Mouse (Mus musculus): ENCODE data around the gene Olfr1202. TPM values are rescaled to one million over a fixed set of nuclear protein-coding genes. Genes with fewer than 3 reads are reported as not detected.

Olfr1202 gene
- not detected in 2 replicates for polyA plus RNA-seq (2015; fragmentation: Nextera tagmentation; extraction: Ambion mirVana)

DNA sequence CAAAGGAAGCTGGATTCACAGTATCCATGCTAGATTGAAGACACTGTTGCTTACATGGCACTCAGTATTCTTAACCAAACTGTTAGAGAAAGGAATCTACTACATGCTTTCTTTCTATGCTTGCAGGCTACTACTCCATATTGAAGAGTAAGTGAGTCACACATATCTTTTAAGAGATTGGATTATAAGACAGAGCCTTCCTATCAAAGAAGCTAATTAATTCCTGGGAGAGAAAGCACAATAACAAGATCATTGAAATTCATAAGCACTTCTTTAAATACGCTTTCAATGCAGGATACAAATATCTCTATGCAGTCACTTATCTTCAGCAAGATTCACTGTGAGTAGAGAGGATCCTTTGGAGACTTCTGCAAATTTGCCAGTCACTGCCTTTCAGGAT is at the start of gene Olfr1202:
Olfr1202 (plus strand) TSS at position 301 of the 400 bp plus-strand sequence.
- WGBS = 84% methylated on average over 1 of the region's 1 CpGs
- no peak for ATAC-seq
- H3K36me3 ChIP-seq (ENCODE audit: control insufficient read depth, insufficient read depth) = no peaks in the 10 kb centered on the region

DNA sequence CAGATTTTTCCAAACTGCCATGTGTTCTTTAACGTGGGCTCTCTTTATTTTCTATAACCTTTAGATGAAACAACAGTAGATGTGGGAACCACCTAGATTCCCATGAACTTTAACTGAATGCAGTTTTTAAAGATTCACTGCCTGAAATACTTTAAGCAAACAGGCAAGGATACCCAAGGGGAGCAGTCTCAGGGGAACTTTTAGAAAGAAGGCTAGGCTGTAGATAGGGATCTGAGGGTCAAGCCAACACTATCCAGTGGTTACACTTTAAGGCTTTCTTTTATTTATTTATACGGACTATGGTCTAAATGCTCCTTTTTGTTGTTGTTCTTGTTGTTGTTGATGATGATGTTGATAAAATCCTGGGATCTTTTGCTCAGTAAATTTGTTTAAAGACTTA is 43.9 kb upstream of the Olfr1202 start, which contains the start of gene Olfr1200:
Olfr1200 (minus strand) TSS at position 101 of the 400 bp plus-strand sequence.
- Histone ChIP-seq H3K4me1 (replicated peaks; ENCODE audit: control insufficient read depth, insufficient read depth, low read length) (no peaks in the 10 kb centered on the region), H3K4me3 (replicated peaks; ENCODE audit: low read length) (no peak within 1 kb of the TSS), H3K27ac (ENCODE audit: low read length) (no peak within 1 kb of the TSS), H3K9me3 (ENCODE audit: control insufficient read depth, low read length) (no peaks in the 10 kb centered on the region), H3K4me2 (ENCODE audit: low read length) (no peak within 1 kb of the TSS), H3K9ac (replicated peaks; ENCODE audit: low read depth, low read length) (no peak within 1 kb of the TSS), H3K27me3 (replicated peaks; ENCODE audit: control insufficient read depth, insufficient read depth, low read length) (no peaks in the 10 kb centered on the region), H3K36me3 (ENCODE audit: control insufficient read depth, insufficient read depth) (no peaks in the 10 kb centered on the region)
- ATAC-seq = no peak
- 82% methylated on average over 2 of the region's 2 CpGs for WGBS

More for the DNA sequence above, at the start of gene Olfr1202:
- Histone ChIP-seq H3K9me3 (ENCODE audit: control insufficient read depth, low read length) (no peaks in the 10 kb centered on the region), H3K4me3 (replicated peaks; ENCODE audit: low read length) (no peak within 1 kb of the TSS), H3K27me3 (replicated peaks; ENCODE audit: control insufficient read depth, insufficient read depth, low read length) (no peaks in the 10 kb centered on the region), H3K4me2 (ENCODE audit: low read length) (no peak within 1 kb of the TSS), H3K9ac (replicated peaks; ENCODE audit: low read depth, low read length) (no peak within 1 kb of the TSS), H3K27ac (ENCODE audit: low read length) (no peak within 1 kb of the TSS), H3K4me1 (replicated peaks; ENCODE audit: control insufficient read depth, insufficient read depth, low read length) (no peaks in the 10 kb centered on the region)

DNA sequence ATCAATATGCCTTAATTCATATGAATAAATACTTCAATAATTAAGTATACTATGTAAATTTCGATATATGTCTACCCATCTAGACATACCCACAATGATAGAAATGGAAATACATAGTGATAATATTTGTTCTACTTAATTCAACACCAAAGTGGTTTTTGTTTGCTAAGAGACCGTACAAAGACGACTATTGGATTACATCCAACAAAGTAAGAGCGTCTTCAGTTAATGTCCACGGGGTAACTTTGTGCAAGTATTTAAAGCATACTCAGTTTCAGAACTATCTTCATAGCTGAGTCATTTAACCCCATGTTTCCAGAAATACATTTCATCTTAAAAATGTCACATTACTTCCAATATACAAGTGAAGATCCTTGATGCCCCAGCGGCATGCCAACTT is 21.6 kb upstream of the Olfr1202 start, which contains the start of gene Olfr1201:
Olfr1201 (plus strand) TSS at position 301 of the 400 bp plus-strand sequence.
- no peak within 1 kb of the TSS for H3K27ac ChIP-seq (ENCODE audit: low read length)
- H3K4me2 ChIP-seq (ENCODE audit: low read length) = no peak within 1 kb of the TSS
- no peaks in the 10 kb centered on the region for H3K36me3 ChIP-seq (ENCODE audit: control insufficient read depth, insufficient read depth)
- no peaks in the 10 kb centered on the region for H3K4me1 ChIP-seq (replicated peaks; ENCODE audit: control insufficient read depth, insufficient read depth, low read length)
- no peak for ATAC-seq
- no peak within 1 kb of the TSS for H3K9ac ChIP-seq (replicated peaks; ENCODE audit: low read depth, low read length)
- no peaks in the 10 kb centered on the region for H3K9me3 ChIP-seq (ENCODE audit: control insufficient read depth, low read length)
- 90% methylated on average over 6 of the region's 6 CpGs for WGBS
- no peaks in the 10 kb centered on the region for H3K27me3 ChIP-seq (replicated peaks; ENCODE audit: control insufficient read depth, insufficient read depth, low read length)
- no peak within 1 kb of the TSS for H3K4me3 ChIP-seq (replicated peaks; ENCODE audit: low read length)

DNA sequence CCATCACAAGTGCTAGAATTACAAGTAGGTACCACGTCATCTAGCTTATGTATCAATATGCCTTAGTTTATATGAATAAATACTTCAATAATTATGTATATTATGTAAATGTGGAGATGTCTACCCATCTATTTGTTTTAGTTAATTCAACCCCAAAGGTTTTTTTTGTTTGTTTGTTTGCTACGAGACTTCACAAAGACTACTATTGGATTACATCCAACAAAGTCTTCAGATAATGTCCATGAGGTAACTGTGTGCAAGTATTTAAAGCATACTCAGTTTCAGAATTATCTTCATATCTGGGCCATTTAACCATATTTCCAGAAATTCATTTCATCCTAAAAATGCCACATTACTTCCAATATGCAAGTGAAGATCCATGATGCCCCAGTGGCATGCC is 15.1 kb downstream of the Olfr1202 start, which contains the start of gene Olfr1205:
Olfr1205 (plus strand) TSS at position 301 of the 400 bp plus-strand sequence.
- Histone ChIP-seq H3K4me3 (replicated peaks; ENCODE audit: low read length) (no peak within 1 kb of the TSS), H3K4me2 (ENCODE audit: low read length) (no peak within 1 kb of the TSS), H3K9me3 (ENCODE audit: control insufficient read depth, low read length) (no peaks in the 10 kb centered on the region), H3K4me1 (replicated peaks; ENCODE audit: control insufficient read depth, insufficient read depth, low read length) (no peaks in the 10 kb centered on the region), H3K27me3 (replicated peaks; ENCODE audit: control insufficient read depth, insufficient read depth, low read length) (no peaks in the 10 kb centered on the region), H3K27ac (ENCODE audit: low read length) (no peak within 1 kb of the TSS), H3K36me3 (ENCODE audit: control insufficient read depth, insufficient read depth) (no peaks in the 10 kb centered on the region), H3K9ac (replicated peaks; ENCODE audit: low read depth, low read length) (no peak within 1 kb of the TSS)
- 94% methylated on average over 2 of the region's 2 CpGs for WGBS
- no peak for ATAC-seq

DNA sequence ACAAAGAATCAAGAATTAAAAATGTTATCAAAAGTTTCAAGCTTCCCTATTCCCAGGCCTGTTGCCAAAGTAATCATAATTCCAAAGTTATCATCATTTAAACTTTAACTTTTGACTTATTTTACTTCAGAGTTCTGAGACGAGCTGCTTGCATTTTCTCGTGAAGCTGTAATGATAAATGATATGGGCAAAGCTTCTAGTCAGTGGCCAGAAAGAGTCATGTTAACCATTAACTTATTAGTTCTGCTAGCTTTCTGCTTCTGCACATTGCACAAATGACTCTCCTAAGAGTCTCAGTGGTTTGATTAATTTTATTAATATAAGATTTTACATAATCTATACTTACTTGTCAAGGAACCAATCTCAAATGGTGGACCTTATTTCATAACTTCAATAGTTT is 24.2 kb downstream of the Olfr1202 start:
- Histone ChIP-seq H3K27me3 (replicated peaks; ENCODE audit: control insufficient read depth, insufficient read depth, low read length) (no peaks in the 10 kb centered on the region), H3K36me3 (ENCODE audit: control insufficient read depth, insufficient read depth) (no peaks in the 10 kb centered on the region), H3K27ac (ENCODE audit: low read length) (no peak overlapping the region), H3K4me1 (replicated peaks; ENCODE audit: control insufficient read depth, insufficient read depth, low read length) (no peaks in the 10 kb centered on the region), H3K4me2 (ENCODE audit: low read length) (no peak overlapping the region), H3K9me3 (ENCODE audit: control insufficient read depth, low read length) (no peaks in the 10 kb centered on the region), H3K9ac (replicated peaks; ENCODE audit: low read depth, low read length) (no peak overlapping the region), H3K4me3 (replicated peaks; ENCODE audit: low read length) (no peak overlapping the region)
- 90% methylated on average over 2 of the region's 2 CpGs for WGBS
- no peak for ATAC-seq

DNA sequence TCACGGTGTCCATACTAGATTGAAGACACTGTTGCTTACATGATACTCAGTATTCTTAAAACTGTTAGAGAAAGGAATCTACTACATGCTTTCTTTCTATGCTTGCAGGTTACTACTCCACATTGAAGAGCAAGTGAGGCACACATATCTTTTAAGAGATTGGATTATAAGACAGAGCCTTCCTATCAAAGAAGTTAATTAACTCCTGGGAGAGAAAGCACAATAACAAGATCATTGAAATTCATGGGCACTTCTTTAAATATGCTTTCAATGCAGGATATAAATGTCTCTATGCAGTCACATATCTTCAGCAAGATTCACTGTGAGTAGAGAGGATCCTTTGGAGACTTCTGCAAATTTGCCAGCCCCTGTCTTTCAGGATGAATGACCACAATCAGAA is 34.7 kb downstream of the Olfr1202 start, which contains the start of gene Olfr1204:
Olfr1204 (plus strand) TSS at position 301 of the 400 bp plus-strand sequence.
- no peaks in the 10 kb centered on the region for H3K27me3 ChIP-seq (replicated peaks; ENCODE audit: control insufficient read depth, insufficient read depth, low read length)
- H3K27ac ChIP-seq (ENCODE audit: low read length) = no peak within 1 kb of the TSS
- no peaks in the 10 kb centered on the region for H3K4me1 ChIP-seq (replicated peaks; ENCODE audit: control insufficient read depth, insufficient read depth, low read length)
- H3K4me3 ChIP-seq (replicated peaks; ENCODE audit: low read length) = no peak within 1 kb of the TSS
- 95% methylated on average over 1 of the region's 1 CpGs for WGBS
- ATAC-seq = no peak
- H3K9ac ChIP-seq (replicated peaks; ENCODE audit: low read depth, low read length) = no peak within 1 kb of the TSS
- H3K36me3 ChIP-seq (ENCODE audit: control insufficient read depth, insufficient read depth) = no peaks in the 10 kb centered on the region
- no peak within 1 kb of the TSS for H3K4me2 ChIP-seq (ENCODE audit: low read length)
- H3K9me3 ChIP-seq (ENCODE audit: control insufficient read depth, low read length) = no peaks in the 10 kb centered on the region

DNA sequence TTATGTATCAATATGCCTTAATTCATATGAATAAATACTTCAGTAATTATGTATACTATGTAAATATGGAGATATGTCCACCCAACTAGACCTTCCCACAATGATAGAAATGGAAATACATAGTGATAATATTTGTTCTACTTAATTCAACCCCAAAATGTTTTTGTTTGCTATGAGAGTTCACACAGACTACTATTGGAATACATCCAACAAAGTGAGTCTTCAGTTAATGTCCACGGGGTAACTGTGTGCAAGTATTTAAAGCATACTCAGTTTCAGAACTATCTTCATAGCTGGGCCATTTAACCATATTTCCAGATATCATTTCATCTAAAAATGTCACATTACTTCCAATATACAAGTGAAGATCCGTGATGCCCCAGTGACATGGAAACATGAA is 48.6 kb downstream of the Olfr1202 start, which contains the start of gene Olfr1206:
Olfr1206 (plus strand) TSS at position 301 of the 400 bp plus-strand sequence.
- ATAC-seq = no peak
- no peaks in the 10 kb centered on the region for H3K36me3 ChIP-seq (ENCODE audit: control insufficient read depth, insufficient read depth)

More for the DNA sequence above, 48.6 kb downstream of the Olfr1202 start, which contains the start of gene Olfr1206:
- Histone ChIP-seq H3K9me3 (ENCODE audit: control insufficient read depth, low read length) (no peaks in the 10 kb centered on the region), H3K27ac (ENCODE audit: low read length) (no peak within 1 kb of the TSS), H3K9ac (replicated peaks; ENCODE audit: low read depth, low read length) (no peak within 1 kb of the TSS), H3K4me1 (replicated peaks; ENCODE audit: control insufficient read depth, insufficient read depth, low read length) (no peaks in the 10 kb centered on the region), H3K27me3 (replicated peaks; ENCODE audit: control insufficient read depth, insufficient read depth, low read length) (no peaks in the 10 kb centered on the region), H3K4me2 (ENCODE audit: low read length) (no peak within 1 kb of the TSS), H3K4me3 (replicated peaks; ENCODE audit: low read length) (no peak within 1 kb of the TSS)
- WGBS = 88% methylated on average over 2 of the region's 2 CpGs

Other genes with a start within 250 kb of the Olfr1202 start
- not detected in 2 replicates for gene Olfr1189, start 228.0 kb upstream of the Olfr1202 start, polyA plus RNA-seq (2015; fragmentation: Nextera tagmentation; extraction: Ambion mirVana)
- not detected in 2 replicates for gene Olfr1191-ps1, start 174.0 kb upstream of the Olfr1202 start, polyA plus RNA-seq (2015; fragmentation: Nextera tagmentation; extraction: Ambion mirVana)
- not detected in 2 replicates for gene Olfr1192-ps1, start 166.0 kb upstream of the Olfr1202 start, polyA plus RNA-seq (2015; fragmentation: Nextera tagmentation; extraction: Ambion mirVana)
- gene Olfr1193, start 138.9 kb upstream of the Olfr1202 start, polyA plus RNA-seq (2015; fragmentation: Nextera tagmentation; extraction: Ambion mirVana) = not detected in 2 replicates
- gene Olfr1195, start 125.3 kb upstream of the Olfr1202 start, polyA plus RNA-seq (2015; fragmentation: Nextera tagmentation; extraction: Ambion mirVana) = not detected in 2 replicates
- not detected in 2 replicates for gene Olfr1196, start 109.9 kb upstream of the Olfr1202 start, polyA plus RNA-seq (2015; fragmentation: Nextera tagmentation; extraction: Ambion mirVana)
- not detected in 2 replicates for gene Olfr1197, start 82.1 kb upstream of the Olfr1202 start, polyA plus RNA-seq (2015; fragmentation: Nextera tagmentation; extraction: Ambion mirVana)
- gene Olfr1198, start 63.1 kb upstream of the Olfr1202 start, polyA plus RNA-seq (2015; fragmentation: Nextera tagmentation; extraction: Ambion mirVana) = not detected in 2 replicates
- gene Olfr1199, start 54.0 kb upstream of the Olfr1202 start, polyA plus RNA-seq (2015; fragmentation: Nextera tagmentation; extraction: Ambion mirVana) = not detected in 2 replicates
- not detected in 2 replicates for gene Olfr1200, start 44.0 kb upstream of the Olfr1202 start, polyA plus RNA-seq (2015; fragmentation: Nextera tagmentation; extraction: Ambion mirVana)
- gene Olfr1201, start 21.5 kb upstream of the Olfr1202 start, polyA plus RNA-seq (2015; fragmentation: Nextera tagmentation; extraction: Ambion mirVana) = not detected in 2 replicates
- gene Olfr1205, start 15.2 kb downstream of the Olfr1202 start, polyA plus RNA-seq (2015; fragmentation: Nextera tagmentation; extraction: Ambion mirVana) = not detected in 2 replicates
- gene Olfr1204, start 34.8 kb downstream of the Olfr1202 start, polyA plus RNA-seq (2015; fragmentation: Nextera tagmentation; extraction: Ambion mirVana) = not detected in 2 replicates
- gene Olfr1206, start 48.7 kb downstream of the Olfr1202 start, polyA plus RNA-seq (2015; fragmentation: Nextera tagmentation; extraction: Ambion mirVana) = not detected in 2 replicates
- gene Olfr1208, start 87.8 kb downstream of the Olfr1202 start, polyA plus RNA-seq (2015; fragmentation: Nextera tagmentation; extraction: Ambion mirVana) = not detected in 2 replicates
- gene Olfr1209, start 100.7 kb downstream of the Olfr1202 start, polyA plus RNA-seq (2015; fragmentation: Nextera tagmentation; extraction: Ambion mirVana) = not detected in 2 replicates
- gene Olfr1211, start 123.6 kb downstream of the Olfr1202 start, polyA plus RNA-seq (2015; fragmentation: Nextera tagmentation; extraction: Ambion mirVana) = not detected in 2 replicates
- not detected in 2 replicates for gene Olfr1212, start 139.5 kb downstream of the Olfr1202 start, polyA plus RNA-seq (2015; fragmentation: Nextera tagmentation; extraction: Ambion mirVana)
- not detected in 2 replicates for gene Gm13762, start 165.8 kb downstream of the Olfr1202 start, polyA plus RNA-seq (2015; fragmentation: Nextera tagmentation; extraction: Ambion mirVana)
- gene Olfr1214, start 178.2 kb downstream of the Olfr1202 start, polyA plus RNA-seq (2015; fragmentation: Nextera tagmentation; extraction: Ambion mirVana) = not detected in 2 replicates
- gene Olfr1215, start 192.5 kb downstream of the Olfr1202 start, polyA plus RNA-seq (2015; fragmentation: Nextera tagmentation; extraction: Ambion mirVana) = not detected in 2 replicates
- not detected in 2 replicates for gene Olfr1216, start 203.8 kb downstream of the Olfr1202 start, polyA plus RNA-seq (2015; fragmentation: Nextera tagmentation; extraction: Ambion mirVana)
- gene Olfr1217, start 217.6 kb downstream of the Olfr1202 start, polyA plus RNA-seq (2015; fragmentation: Nextera tagmentation; extraction: Ambion mirVana) = not detected in 2 replicates
- gene Olfr1218, start 246.7 kb downstream of the Olfr1202 start, polyA plus RNA-seq (2015; fragmentation: Nextera tagmentation; extraction: Ambion mirVana) = not detected in 2 replicates

All from forebrain, embryonic 16.5 days (tissue).